Mouse (Mus musculus): Measurements from ENCODE around the gene Rdh12. TPM values are rescaled to one million over a fixed set of nuclear protein-coding genes. Genes with fewer than 3 reads are reported as not detected.

The Rdh12 gene
- polyA plus RNA-seq, 1 experiment from 2014 or later = 2.6 TPM

DNA sequence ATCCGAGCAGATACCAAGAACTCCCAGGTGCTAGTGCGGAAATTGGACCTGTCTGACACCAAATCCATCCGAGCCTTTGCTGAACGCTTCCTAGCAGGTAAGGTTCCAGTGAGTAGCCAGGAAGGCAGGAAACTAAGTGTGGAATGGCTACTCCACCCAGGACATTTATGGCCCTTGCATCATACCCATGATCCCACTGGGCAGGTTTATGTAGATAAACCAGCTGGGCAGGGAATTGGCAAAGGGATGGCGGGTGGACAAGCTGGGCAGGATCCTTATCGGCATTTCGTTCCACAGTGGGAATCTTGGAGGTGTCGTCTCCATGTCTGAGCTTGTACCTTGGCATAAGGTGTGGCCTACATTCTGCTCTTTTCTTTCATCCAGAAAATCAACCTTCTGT lies 2.7 kb downstream of the Rdh12 start:
- Histone ChIP-seq H3K27ac (replicated peaks; ENCODE audit: low read depth, low read length) (no peak overlapping the region), H3K4me3 (ENCODE audit: low read depth, low read length) (no peak overlapping the region), H3K27me3 (ENCODE audit: control insufficient read depth, insufficient read depth, low read length) (no peaks in the 10 kb centered on the region), H3K4me2 (ENCODE audit: low read depth, severe bottlenecking) (no peak overlapping the region), H3K36me3 (ENCODE audit: control insufficient read depth, insufficient read depth, low read length) (no peaks in the 10 kb centered on the region), H3K9ac (ENCODE audit: low read length) (no peak overlapping the region), H3K4me1 (ENCODE audit: control insufficient read depth, insufficient read depth, low read length) (no peaks in the 10 kb centered on the region), H3K9me3 (ENCODE audit: control insufficient read depth, low read length) (no peaks in the 10 kb centered on the region)
- ATAC-seq (ENCODE audit: insufficient number of reproducible peaks, low FRiP score, low TSS enrichment, low read depth) (no peak), DNase-seq (ENCODE audit: low spot score) (no peak)
- 87% methylated on average over 8 of the region's 8 CpGs for WGBS

DNA sequence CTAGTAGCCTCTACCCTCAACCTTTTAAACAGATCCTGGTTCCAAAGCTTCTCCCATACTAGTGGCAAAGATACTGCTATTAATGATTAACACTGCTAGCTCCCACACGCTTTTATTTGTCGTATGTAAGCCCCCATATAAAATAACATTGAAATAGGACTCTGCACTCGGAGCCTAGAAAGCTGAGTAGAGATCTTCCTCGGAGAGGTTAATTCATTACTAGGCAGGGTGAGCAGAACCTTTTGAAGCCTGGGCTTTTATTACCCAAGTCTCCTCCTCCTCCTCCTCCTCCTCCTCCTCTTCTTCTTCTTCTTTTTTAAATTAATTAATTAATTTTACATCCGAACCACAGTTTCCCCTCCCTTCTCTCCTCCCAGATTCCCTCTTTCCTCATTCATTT lies 8.8 kb downstream of the Rdh12 start:
- Histone ChIP-seq H3K9me3 (ENCODE audit: control insufficient read depth, low read length) (no peaks in the 10 kb centered on the region), H3K27ac (replicated peaks; ENCODE audit: low read depth, low read length) (no peak overlapping the region), H3K4me3 (ENCODE audit: low read depth, low read length) (no peak overlapping the region), H3K4me1 (ENCODE audit: control insufficient read depth, insufficient read depth, low read length) (no peaks in the 10 kb centered on the region), H3K36me3 (ENCODE audit: control insufficient read depth, insufficient read depth, low read length) (no peaks in the 10 kb centered on the region), H3K4me2 (ENCODE audit: low read depth, severe bottlenecking) (no peak overlapping the region), H3K27me3 (ENCODE audit: control insufficient read depth, insufficient read depth, low read length) (no peaks in the 10 kb centered on the region), H3K9ac (ENCODE audit: low read length) (no peak overlapping the region)
- no peak for DNase-seq (ENCODE audit: low spot score)
- WGBS = 53% methylated on average over 5 of the region's 5 CpGs
- ATAC-seq (ENCODE audit: insufficient number of reproducible peaks, low FRiP score, low TSS enrichment, low read depth) = no peak

DNA sequence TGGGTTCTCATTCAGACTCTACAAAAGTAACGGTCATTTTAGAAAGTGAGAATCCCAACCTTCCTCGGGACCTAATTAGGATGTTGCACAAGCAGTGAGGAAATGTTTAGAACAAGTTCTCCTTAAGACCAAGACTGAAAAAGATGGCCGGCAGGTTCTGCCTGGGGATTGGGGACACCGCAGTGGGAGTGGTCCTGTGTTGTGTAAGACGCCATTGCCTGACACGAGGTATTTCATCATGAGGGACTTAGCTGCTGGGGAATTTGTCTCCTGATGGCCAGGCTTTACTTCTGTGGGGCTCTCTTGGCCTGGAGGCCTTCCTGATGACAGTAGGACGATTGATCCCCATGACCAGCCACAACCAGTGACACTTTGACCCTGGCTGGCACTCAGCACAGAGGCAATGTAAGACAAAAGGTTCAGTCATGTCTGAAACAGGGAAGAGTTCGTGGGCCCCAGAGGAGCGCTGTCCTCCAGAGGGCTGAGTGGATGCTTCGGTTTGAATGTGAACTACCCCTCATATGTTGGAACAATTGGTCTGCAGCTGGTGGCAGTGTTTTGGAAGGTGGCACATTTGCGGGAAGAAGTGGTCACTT lies 26.9 kb downstream of the Rdh12 start:
- 90% methylated on average over 11 of the region's 11 CpGs for WGBS
- no peak overlapping the region for H3K27ac ChIP-seq (replicated peaks; ENCODE audit: low read depth, low read length)

DNA sequence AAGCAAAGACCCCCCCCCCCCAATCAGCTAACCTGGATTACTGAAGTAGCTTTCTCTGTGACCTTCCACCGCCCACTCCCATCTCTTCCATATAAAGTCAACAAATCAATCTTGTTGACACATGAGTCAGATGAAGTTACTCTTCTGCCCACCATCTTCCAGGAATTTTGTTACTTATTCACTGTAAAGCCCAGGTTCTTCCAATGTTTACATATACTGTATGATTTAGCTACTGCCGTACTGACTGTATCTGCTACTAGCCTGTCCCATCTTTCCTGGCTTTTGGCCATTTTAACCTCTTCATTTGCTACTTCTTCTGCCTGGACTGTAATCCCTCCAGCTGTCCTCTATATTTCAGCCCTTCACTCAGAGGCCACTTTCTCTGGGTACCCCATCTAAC lies 33.3 kb downstream of the Rdh12 start:
- DNase-seq (ENCODE audit: low spot score) (no peak), ATAC-seq (ENCODE audit: insufficient number of reproducible peaks, low FRiP score, low TSS enrichment, low read depth) (no peak)
- Histone ChIP-seq H3K4me1 (ENCODE audit: control insufficient read depth, insufficient read depth, low read length) (no peaks in the 10 kb centered on the region), H3K9ac (ENCODE audit: low read length) (no peak overlapping the region), H3K36me3 (ENCODE audit: control insufficient read depth, insufficient read depth, low read length) (peaks cover 13% of the 10 kb centered on the region), H3K4me3 (ENCODE audit: low read depth, low read length) (no peak overlapping the region), H3K4me2 (ENCODE audit: low read depth, severe bottlenecking) (no peak overlapping the region), H3K27ac (replicated peaks; ENCODE audit: low read depth, low read length) (no peak overlapping the region), H3K27me3 (ENCODE audit: control insufficient read depth, insufficient read depth, low read length) (no peaks in the 10 kb centered on the region), H3K9me3 (ENCODE audit: control insufficient read depth, low read length) (no peaks in the 10 kb centered on the region)
- 96% methylated on average over 2 of the region's 2 CpGs for WGBS

More for the DNA sequence above, 26.9 kb downstream of the Rdh12 start:
- Histone ChIP-seq H3K9me3 (ENCODE audit: control insufficient read depth, low read length) (no peaks in the 10 kb centered on the region), H3K4me1 (ENCODE audit: control insufficient read depth, insufficient read depth, low read length) (no peaks in the 10 kb centered on the region), H3K4me3 (ENCODE audit: low read depth, low read length) (no peak overlapping the region), H3K36me3 (ENCODE audit: control insufficient read depth, insufficient read depth, low read length) (peaks cover 13% of the 10 kb centered on the region; the same call in 1 of the 2 replicates), H3K27me3 (ENCODE audit: control insufficient read depth, insufficient read depth, low read length) (no peaks in the 10 kb centered on the region), H3K9ac (ENCODE audit: low read length) (no peak overlapping the region), H3K4me2 (ENCODE audit: low read depth, severe bottlenecking) (no peak overlapping the region)
- no peak for DNase-seq (ENCODE audit: low spot score)
- ATAC-seq (ENCODE audit: insufficient number of reproducible peaks, low FRiP score, low TSS enrichment, low read depth) = no peak

DNA sequence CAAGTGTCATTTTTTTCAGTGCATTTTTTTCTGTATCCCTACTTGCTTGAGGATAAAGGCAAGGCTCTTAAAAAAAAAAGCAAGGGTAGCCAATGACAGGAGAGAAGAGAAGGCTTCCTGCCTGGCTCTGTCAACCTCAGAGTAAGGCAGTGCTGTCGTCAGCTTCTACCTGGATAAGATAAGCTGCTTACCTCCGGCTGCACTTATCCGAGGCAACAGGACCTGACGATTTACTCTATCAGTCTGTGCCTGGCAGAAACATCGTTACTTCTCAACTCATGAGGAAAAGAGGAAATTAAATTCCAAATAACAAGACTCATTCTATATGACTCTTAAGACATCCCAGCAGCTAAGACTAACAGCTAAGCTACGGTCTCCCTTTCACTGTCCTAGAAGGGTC lies 34.2 kb downstream of the Rdh12 start:
- DNase-seq (ENCODE audit: low spot score) = no peak
- WGBS = 90% methylated on average over 6 of the region's 6 CpGs

DNA sequence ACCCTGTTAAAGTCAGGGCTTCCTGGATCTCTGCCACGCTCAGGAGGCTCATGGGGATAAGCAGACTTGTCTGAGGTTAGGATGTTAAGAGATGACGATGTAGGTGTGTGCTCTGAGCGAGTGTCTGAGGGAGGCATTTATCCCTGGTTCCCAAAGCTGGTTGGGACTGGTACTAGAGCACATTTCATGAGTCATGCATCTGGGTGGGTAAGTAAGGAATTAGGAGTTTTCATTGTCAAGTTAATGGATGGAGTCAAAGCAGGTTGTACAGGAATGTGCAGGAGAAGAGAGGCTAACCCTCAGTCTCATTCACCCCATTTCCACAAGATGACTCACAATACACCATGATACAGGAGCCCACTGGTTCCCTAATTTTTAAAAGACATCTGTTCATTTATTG lies 39.4 kb downstream of the Rdh12 start:
- H3K27me3 ChIP-seq (ENCODE audit: control insufficient read depth, insufficient read depth, low read length) = no peaks in the 10 kb centered on the region
- H3K27ac ChIP-seq (replicated peaks; ENCODE audit: low read depth, low read length) = no peak overlapping the region
- H3K9ac ChIP-seq (ENCODE audit: low read length) = no peak overlapping the region
- H3K36me3 ChIP-seq (ENCODE audit: control insufficient read depth, insufficient read depth, low read length) = peaks cover 13% of the 10 kb centered on the region
- H3K9me3 ChIP-seq (ENCODE audit: control insufficient read depth, low read length) = no peaks in the 10 kb centered on the region
- no peaks in the 10 kb centered on the region for H3K4me1 ChIP-seq (ENCODE audit: control insufficient read depth, insufficient read depth, low read length)
- no peak for ATAC-seq (ENCODE audit: insufficient number of reproducible peaks, low FRiP score, low TSS enrichment, low read depth)
- 82% methylated on average over 3 of the region's 3 CpGs for WGBS
- no peak overlapping the region for H3K4me2 ChIP-seq (ENCODE audit: low read depth, severe bottlenecking)
- no peak overlapping the region for H3K4me3 ChIP-seq (ENCODE audit: low read depth, low read length)
- no peak for DNase-seq (ENCODE audit: low spot score)

More for the DNA sequence above, 34.2 kb downstream of the Rdh12 start:
- Histone ChIP-seq H3K27me3 (ENCODE audit: control insufficient read depth, insufficient read depth, low read length) (no peaks in the 10 kb centered on the region), H3K9me3 (ENCODE audit: control insufficient read depth, low read length) (no peaks in the 10 kb centered on the region), H3K4me2 (ENCODE audit: low read depth, severe bottlenecking) (no peak overlapping the region), H3K4me1 (ENCODE audit: control insufficient read depth, insufficient read depth, low read length) (no peaks in the 10 kb centered on the region), H3K27ac (replicated peaks; ENCODE audit: low read depth, low read length) (no peak overlapping the region), H3K4me3 (ENCODE audit: low read depth, low read length) (no peak overlapping the region), H3K9ac (ENCODE audit: low read length) (no peak overlapping the region), H3K36me3 (ENCODE audit: control insufficient read depth, insufficient read depth, low read length) (peaks cover 15% of the 10 kb centered on the region)
- no peak for ATAC-seq (ENCODE audit: insufficient number of reproducible peaks, low FRiP score, low TSS enrichment, low read depth)

DNA sequence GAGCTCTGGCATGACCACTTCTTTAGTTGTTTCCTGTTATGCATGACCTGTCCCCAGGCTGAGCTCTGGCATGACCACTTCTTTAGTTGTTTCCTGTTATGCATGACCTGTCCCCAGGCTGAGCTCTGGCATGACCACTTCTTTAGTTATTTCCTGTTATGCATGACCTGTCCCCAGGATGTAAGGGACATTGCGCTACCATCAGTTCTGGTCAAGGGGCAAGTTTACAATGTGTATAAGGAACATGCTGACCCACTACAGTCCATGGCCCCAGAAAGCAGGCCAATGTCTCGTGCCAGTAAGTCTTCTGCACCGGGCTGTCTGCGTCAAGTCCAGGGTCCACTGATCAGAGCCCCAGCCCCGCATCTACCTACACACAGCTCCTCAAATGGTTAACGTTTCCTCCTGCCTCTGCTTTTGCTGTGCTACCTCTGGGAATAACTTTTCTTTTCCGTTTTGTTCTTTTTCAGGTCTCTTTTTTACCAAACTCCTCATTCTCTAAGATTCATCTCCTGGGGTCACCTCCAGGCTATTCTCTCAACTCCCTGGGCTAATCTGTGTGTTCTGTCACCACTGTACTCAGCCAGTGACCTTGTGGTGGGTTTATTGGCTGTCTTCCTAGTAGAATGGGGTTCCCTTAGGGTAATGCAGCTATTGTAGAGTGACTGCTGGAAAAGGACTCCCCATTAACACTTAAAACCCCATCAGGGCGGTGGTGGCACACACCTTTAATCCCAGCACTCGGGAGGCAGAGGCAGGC lies 44.8 kb downstream of the Rdh12 start:
- ATAC-seq (ENCODE audit: insufficient number of reproducible peaks, low FRiP score, low TSS enrichment, low read depth) = no peak

DNA sequence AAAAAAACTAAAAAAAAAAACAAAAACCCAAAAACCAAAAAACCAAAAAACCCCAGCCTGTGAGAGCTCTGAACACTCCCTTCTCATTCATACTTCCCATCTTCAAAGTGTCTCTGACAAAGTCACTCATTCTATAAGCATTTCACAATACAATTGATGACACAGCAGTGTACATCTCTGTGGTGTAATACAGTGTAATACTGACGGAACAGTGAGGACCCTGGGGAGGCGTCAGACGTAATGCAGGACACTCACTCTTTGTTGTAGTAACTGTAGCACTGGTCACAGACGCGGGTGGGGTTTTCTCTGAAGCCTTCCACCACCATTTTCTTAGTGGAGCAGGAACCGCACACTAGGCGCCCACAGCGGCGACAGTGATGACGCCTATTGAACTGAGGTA lies 46.3 kb downstream of the Rdh12 start:
- 95% methylated on average over 10 of the region's 10 CpGs for WGBS
- no peaks in the 10 kb centered on the region for H3K9me3 ChIP-seq (ENCODE audit: control insufficient read depth, low read length)
- H3K9ac ChIP-seq (ENCODE audit: low read length) = no peak overlapping the region
- no peak overlapping the region for H3K4me2 ChIP-seq (ENCODE audit: low read depth, severe bottlenecking)
- H3K27ac ChIP-seq (replicated peaks; ENCODE audit: low read depth, low read length) = no peak overlapping the region
- DNase-seq (ENCODE audit: low spot score) (no peak), ATAC-seq (ENCODE audit: insufficient number of reproducible peaks, low FRiP score, low TSS enrichment, low read depth) (no peak)
- no peaks in the 10 kb centered on the region for H3K27me3 ChIP-seq (ENCODE audit: control insufficient read depth, insufficient read depth, low read length)
- H3K4me1 ChIP-seq (ENCODE audit: control insufficient read depth, insufficient read depth, low read length) = no peaks in the 10 kb centered on the region
- no peak overlapping the region for H3K4me3 ChIP-seq (ENCODE audit: low read depth, low read length)
- peaks cover 10% of the 10 kb centered on the region for H3K36me3 ChIP-seq (ENCODE audit: control insufficient read depth, insufficient read depth, low read length)

More for the DNA sequence above, 44.8 kb downstream of the Rdh12 start:
- H3K4me1 ChIP-seq (ENCODE audit: control insufficient read depth, insufficient read depth, low read length) = no peaks in the 10 kb centered on the region
- WGBS = 93% methylated on average over 9 of the region's 9 CpGs
- H3K27me3 ChIP-seq (ENCODE audit: control insufficient read depth, insufficient read depth, low read length) = no peaks in the 10 kb centered on the region
- no peak overlapping the region for H3K27ac ChIP-seq (replicated peaks; ENCODE audit: low read depth, low read length)
- H3K4me2 ChIP-seq (ENCODE audit: low read depth, severe bottlenecking) = no peak overlapping the region
- no peak for DNase-seq (ENCODE audit: low spot score)
- H3K9ac ChIP-seq (ENCODE audit: low read length) = no peak overlapping the region
- peaks cover 10% of the 10 kb centered on the region for H3K36me3 ChIP-seq (ENCODE audit: control insufficient read depth, insufficient read depth, low read length)
- H3K4me3 ChIP-seq (ENCODE audit: low read depth, low read length) = no peak overlapping the region
- H3K9me3 ChIP-seq (ENCODE audit: control insufficient read depth, low read length) = no peaks in the 10 kb centered on the region
